Mouse (Mus musculus) G1E (cell line): Measurements from ENCODE around the gene Shbg. TPM values are rescaled to one million over a fixed set of nuclear protein-coding genes. Genes with fewer than 3 reads are reported as not detected.

ENCODE experiments used
- ATAC-seq: 2 replicates; pipeline ENCODE4 v1.8.0; 2016; ENCODE audit warnings: mild to moderate bottlenecking; ENCODE audit not compliant: insufficient number of reproducible peaks, poor library complexity, low FRiP score, severe bottlenecking; ENCODE audit errors: extremely low read depth
- DNase-seq: peaks from one replicate; pipeline ENCODE4 v3.0.0; 2012; ENCODE audit warnings: low spot score
- H3K27me3 ChIP-seq: 2 replicates; pipeline ENCODE4 v1.6.1; 2012; ENCODE audit warnings: mild to moderate bottlenecking, low read length, inconsistent platforms; ENCODE audit not compliant: insufficient read depth
- H3K36me3 ChIP-seq: replicated peaks from 2 replicates; pipeline ENCODE3; 2012; ENCODE audit warnings: mild to moderate bottlenecking, inconsistent platforms
- H3K4me1 ChIP-seq: 2 replicates; pipeline ENCODE4 v1.6.1; 2012; ENCODE audit warnings: low read depth, low read length, inconsistent platforms, mixed read lengths; ENCODE audit not compliant: insufficient read depth
- H3K4me3 ChIP-seq: 2 replicates; pipeline ENCODE4 v1.5.1; 2012; ENCODE audit warnings: low read depth, mild to moderate bottlenecking, inconsistent platforms, low read length, moderate library complexity, mixed read lengths
- H3K9me3 ChIP-seq: replicated peaks from 2 replicates; pipeline ENCODE4 v1.6.1; 2012; ENCODE audit warnings: inconsistent platforms
- CTCF ChIP-seq: IDR thresholded peaks from 2 replicates; pipeline ENCODE4 v1.5.1; 2012; ENCODE audit warnings: low read depth, low read length, inconsistent platforms, mixed read lengths
- GATA1 ChIP-seq: IDR thresholded peaks from 2 replicates; pipeline ENCODE4 v1.6.1; 2012; ENCODE audit warnings: borderline replicate concordance, low read length, inconsistent platforms, mixed read lengths
- GATA2 ChIP-seq: IDR thresholded peaks from 2 replicates; pipeline ENCODE4 v1.6.1; 2012; ENCODE audit warnings: low read depth, low read length, inconsistent platforms, borderline replicate concordance
- POLR2AphosphoS5 ChIP-seq: IDR thresholded peaks from 2 replicates; pipeline ENCODE4 v1.6.1; 2012; ENCODE audit warnings: low read depth, low read length, inconsistent platforms; ENCODE audit not compliant: insufficient replicate concordance
- TAL1 ChIP-seq: conservative IDR thresholded peaks from 2 replicates; pipeline ENCODE4 v1.6.1; 2012; ENCODE audit warnings: low read depth, low read length, inconsistent platforms, mixed read lengths
- polyA plus RNA-seq: library from polyadenylated mRNA; stranded (reverse); fragments of >175 nt; gene quantifications from 2 replicates; pipeline ENCODE4 v1.2.3, GENCODE M21; 2012
- total RNA-seq, 2 experiments: library from RNA; stranded (forward) in 1 of 2; stranded (reverse) in 1 of 2; fragments of 200-1000 nt in 1 of 2; fragments of >200 nt in 1 of 2; fragmentation: Nextera tagmentation in 1 of 2; gene quantifications; 2 replicates each; pipeline ENCODE4 v1.2.3; 2014 to 2017

The Shbg gene
- total and polyA plus RNA-seq, 3 experiments: not detected

- H3K27me3 ChIP-seq: no peaks in the 10 kb centered on the region
- peaks cover 68% of the 10 kb centered on the region for H3K36me3 ChIP-seq
- H3K9me3 ChIP-seq: no peaks in the 10 kb centered on the region
- H3K4me3 ChIP-seq: peak within 1 kb of the TSS; percentile 73
- peak; percentile 90 for DNase-seq
- peak; percentile 78 for ATAC-seq
- no peak; the same call in 1 of the 2 replicates for TF ChIP-seq POLR2AphosphoS5
- peaks cover 61% of the 10 kb centered on the region for H3K4me1 ChIP-seq
These were observed 44.7 kb upstream of the Shbg start, which contains the start of gene Mpdu1 for GRCm38 (mm10) chr11:69662213-69662966. Gene Mpdu1 (minus strand): TSS chr11:69662642.

DNA sequence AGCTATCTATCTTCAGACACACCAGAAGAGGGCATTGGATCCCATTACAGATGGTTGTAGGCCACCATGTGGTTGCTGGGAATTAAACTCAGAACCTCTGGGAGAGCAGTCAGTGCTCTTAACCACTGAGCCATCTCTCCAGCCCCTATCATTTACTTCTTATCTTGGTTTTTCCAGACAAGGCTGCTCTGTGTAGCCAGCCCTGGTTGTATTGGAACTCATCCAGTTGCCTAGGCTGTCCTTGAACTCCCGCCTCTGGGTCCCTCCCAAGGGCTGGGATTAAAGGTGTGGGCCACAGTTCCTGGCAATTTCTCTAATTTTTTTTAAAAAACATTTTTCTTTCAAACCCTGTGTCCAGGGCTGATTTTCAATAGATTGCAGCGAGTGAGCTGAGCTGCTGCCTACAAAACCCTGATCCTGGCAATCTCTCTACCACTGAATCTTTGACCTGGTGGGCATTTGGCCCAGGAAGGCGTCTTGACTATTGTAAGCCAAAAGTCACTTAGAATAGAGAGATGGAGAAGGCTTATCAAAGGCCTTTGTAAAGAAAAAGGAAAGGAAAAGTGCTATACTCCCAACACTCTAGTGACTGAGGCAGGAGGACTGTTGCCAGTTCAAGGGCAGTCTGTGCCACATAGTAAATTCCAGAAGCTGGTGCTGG, 43.6 kb upstream of the Shbg start:
- no peak for DNase-seq
- H3K36me3 ChIP-seq: peaks cover 73% of the 10 kb centered on the region
- H3K4me1 ChIP-seq: peaks cover 68% of the 10 kb centered on the region
- TF ChIP-seq TAL1 (no peak), CTCF (no peak), GATA2 (no peak), GATA1 (no peak), POLR2AphosphoS5 (no peak)
- no peaks in the 10 kb centered on the region for H3K27me3 ChIP-seq
- no peak for ATAC-seq
- H3K9me3 ChIP-seq: no peaks in the 10 kb centered on the region
- H3K4me3 ChIP-seq: peak overlapping the region; percentile 73

GRCm38 (mm10) chr11:69657462-69657881, 39.8 kb upstream of the Shbg start:
- peak overlapping the region; percentile 22; the same call in 1 of the 2 replicates for H3K4me3 ChIP-seq
- no peaks in the 10 kb centered on the region for H3K9me3 ChIP-seq
- no peak for ATAC-seq
- TF ChIP-seq TAL1 (no peak), GATA2 (no peak), CTCF (no peak), POLR2AphosphoS5 (no peak), GATA1 (no peak)
- no peaks in the 10 kb centered on the region for H3K27me3 ChIP-seq
- peaks cover 64% of the 10 kb centered on the region for H3K4me1 ChIP-seq
- DNase-seq: no peak
- peaks cover 77% of the 10 kb centered on the region for H3K36me3 ChIP-seq

- no peaks in the 10 kb centered on the region for H3K27me3 ChIP-seq
- 0 out of 2 replicates have a peak, but pooled peaks have one; percentile 25 for ATAC-seq
- peak; percentile 48 for DNase-seq
- no peak for TF ChIP-seq POLR2AphosphoS5
- no peak for TF ChIP-seq TAL1
- peak; percentile 51 for TF ChIP-seq CTCF
- H3K4me1 ChIP-seq: peaks cover 68% of the 10 kb centered on the region
- H3K9me3 ChIP-seq: no peaks in the 10 kb centered on the region
- H3K4me3 ChIP-seq: no peak overlapping the region
- H3K36me3 ChIP-seq: peaks cover 83% of the 10 kb centered on the region
These were observed 39.1 kb upstream of the Shbg start for GRCm38 (mm10) chr11:69656617-69657461.

DNA sequence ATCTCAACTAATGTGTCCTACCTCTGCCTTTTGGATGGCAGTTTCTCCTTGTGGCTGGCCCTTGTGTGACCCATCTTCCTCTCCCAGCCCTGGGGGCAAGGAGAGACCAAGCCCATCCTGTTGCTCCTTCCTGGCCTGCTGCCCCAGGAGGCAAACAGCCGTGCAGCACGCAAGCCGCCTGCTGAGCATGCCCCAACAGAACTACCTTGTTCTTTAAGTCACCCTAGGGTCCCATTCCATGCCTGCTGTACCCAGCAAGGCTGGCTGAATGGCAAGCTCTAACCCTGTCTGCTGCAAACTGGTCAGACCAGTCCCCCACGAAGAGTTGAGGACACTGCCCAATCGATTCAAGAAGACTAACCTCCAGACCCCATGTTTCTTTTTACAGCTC, 38.4 kb upstream of the Shbg start:
- Histone ChIP-seq H3K9me3 (no peaks in the 10 kb centered on the region), H3K36me3 (peaks cover 91% of the 10 kb centered on the region), H3K27me3 (no peaks in the 10 kb centered on the region), H3K4me3 (no peak overlapping the region), H3K4me1 (peaks cover 61% of the 10 kb centered on the region)
- ATAC-seq: no peak
- DNase-seq: no peak
- TF ChIP-seq GATA1: no peak

DNA sequence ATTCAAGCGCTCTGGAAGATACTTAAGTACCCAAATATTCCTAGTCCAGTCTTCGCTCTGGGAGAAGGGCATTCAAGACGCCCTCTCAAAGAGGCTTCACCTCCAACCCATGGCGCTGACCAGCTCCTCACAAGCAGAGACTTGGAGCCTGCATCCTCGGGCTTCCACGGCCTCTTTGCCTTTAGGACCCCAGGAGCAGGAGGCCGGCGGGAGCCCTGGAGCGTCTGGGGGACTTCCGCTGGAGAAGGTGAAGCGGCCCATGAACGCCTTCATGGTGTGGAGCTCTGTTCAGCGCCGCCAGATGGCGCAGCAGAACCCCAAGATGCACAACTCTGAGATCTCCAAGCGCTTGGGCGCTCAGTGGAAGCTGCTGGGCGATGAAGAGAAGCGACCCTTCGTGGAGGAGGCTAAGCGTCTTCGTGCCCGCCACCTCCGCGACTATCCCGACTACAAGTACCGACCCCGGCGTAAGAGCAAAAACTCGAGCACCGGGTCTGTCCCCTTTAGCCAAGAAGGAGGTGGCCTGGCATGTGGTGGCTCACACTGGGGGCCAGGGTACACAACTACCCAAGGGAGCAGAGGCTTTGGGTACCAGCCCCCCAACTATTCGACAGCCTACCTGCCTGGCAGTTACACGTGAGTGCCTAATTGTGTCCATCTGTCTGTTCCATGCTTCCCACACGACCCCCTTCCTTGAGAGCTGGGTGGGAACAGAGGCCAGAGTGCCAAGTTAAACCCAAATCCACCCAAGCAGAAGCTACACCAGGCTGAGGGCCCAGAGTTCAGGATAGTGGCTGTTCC, 37.8 kb upstream of the Shbg start, which contains the start of gene Sox15:
Gene Sox15, plus strand, starts transcription at position 51 of the 801 bp plus-strand sequence.
- no peak within 1 kb of the TSS for H3K4me3 ChIP-seq
- peaks cover 59% of the 10 kb centered on the region for H3K4me1 ChIP-seq
- no peak for TF ChIP-seq CTCF
- H3K9me3 ChIP-seq: no peaks in the 10 kb centered on the region
- H3K36me3 ChIP-seq: peaks cover 94% of the 10 kb centered on the region
- H3K27me3 ChIP-seq: no peaks in the 10 kb centered on the region
- ATAC-seq (no peak), DNase-seq (no peak)
